Mouse (Mus musculus) limb, embryonic 12.5 days (tissue): ENCODE measurements around the gene R3hdm4. TPM values are rescaled to one million over a fixed set of nuclear protein-coding genes. Genes with fewer than 3 reads are reported as not detected.
A peak's percentile ranks its signal among the peaks of the same experiment; 100 is the strongest.

Source experiments
- ATAC-seq: fragments of 200-750 bp; cut with Nextera tagmentation; 2 replicates; pipeline ENCODE4 v1.8.0; 2017; ENCODE audit warnings: low read depth, moderate TSS enrichment; ENCODE audit not compliant: insufficient number of reproducible peaks, insufficient read depth, low FRiP score, low TSS enrichment
- H3K27ac ChIP-seq: fragments of 300-500 bp; sonication (generic); 2 replicates; pipeline ENCODE4 v1.5.1; 2016; ENCODE audit warnings: mild to moderate bottlenecking, moderate library complexity
- H3K27me3 ChIP-seq: fragments of 300-500 bp; sonication (generic); 2 replicates; pipeline ENCODE4 v1.6.1; 2016; ENCODE audit warnings: mild to moderate bottlenecking, moderate library complexity
- H3K36me3 ChIP-seq: fragments of 300-500 bp; sonication (generic); 2 replicates; pipeline ENCODE4 v1.6.1; 2016; ENCODE audit warnings: mild to moderate bottlenecking, moderate library complexity
- H3K4me1 ChIP-seq: fragments of 300-500 bp; sonication (generic); replicated peaks from 2 replicates; pipeline ENCODE4 v1.6.1; 2016
- H3K4me2 ChIP-seq: fragments of 300-500 bp; sonication (generic); 2 replicates; pipeline ENCODE4 v1.6.1; 2016; ENCODE audit warnings: mild to moderate bottlenecking, moderate library complexity
- H3K4me3 ChIP-seq: fragments of 300-500 bp; sonication (generic); replicated peaks from 2 replicates; pipeline ENCODE4 v1.5.1; 2016; ENCODE audit warnings: mild to moderate bottlenecking
- H3K9ac ChIP-seq: fragments of 300-500 bp; sonication (generic); replicated peaks from 2 replicates; pipeline ENCODE4 v1.6.1; 2016; ENCODE audit warnings: mild to moderate bottlenecking, moderate library complexity
- H3K9me3 ChIP-seq: fragments of 300-500 bp; sonication (generic); 2 replicates; pipeline ENCODE4 v1.6.1; 2016; ENCODE audit warnings: mild to moderate bottlenecking, moderate library complexity
- WGBS: fragments of 180-500 bp; shearing (Covaris S2); methylation state at CpG from one replicate; pipeline ENCODE4 v1.1.7; 2016; 5-methylcytosine and 5-hydroxymethylcytosine counted together
- polyA plus RNA-seq: library from polyadenylated mRNA; unstranded; fragments of >200 nt; fragmentation: Nextera tagmentation; extraction: Ambion mirVana; gene quantifications from 2 replicates; pipeline ENCODE4 v1.2.1, GENCODE M21; 2016

R3hdm4 gene
- polyA plus RNA-seq, 1 experiment from 2014 or later: 149 TPM

GRCm38 (mm10) chr10:79940749-79941148, 19.7 kb upstream of the R3hdm4 start:
- H3K4me2 ChIP-seq: no peak overlapping the region
- H3K27ac ChIP-seq: no peak overlapping the region
- no peak overlapping the region for H3K4me3 ChIP-seq
- no peaks in the 10 kb centered on the region for H3K9me3 ChIP-seq
- no peak for ATAC-seq
- no peaks in the 10 kb centered on the region for H3K27me3 ChIP-seq
- H3K36me3 ChIP-seq: peaks cover 76% of the 10 kb centered on the region
- H3K4me1 ChIP-seq: peaks cover 63% of the 10 kb centered on the region
- no peak overlapping the region for H3K9ac ChIP-seq
- 53% methylated on average over 7 of the region's 7 CpGs for WGBS

- ATAC-seq: no peak
- no peak overlapping the region for H3K9ac ChIP-seq
- H3K9me3 ChIP-seq: no peaks in the 10 kb centered on the region
- peaks cover 62% of the 10 kb centered on the region for H3K4me1 ChIP-seq
- no peaks in the 10 kb centered on the region for H3K27me3 ChIP-seq
- 67% methylated on average over 11 of the region's 11 CpGs for WGBS
- H3K4me2 ChIP-seq: no peak overlapping the region
- no peak overlapping the region for H3K4me3 ChIP-seq
- H3K27ac ChIP-seq: 0 out of 2 replicates have a peak overlapping the region, but pooled peaks have one; percentile 35
- peaks cover 92% of the 10 kb centered on the region for H3K36me3 ChIP-seq
Measured at GRCm38 (mm10) chr10:79937775-79938526, 16.9 kb upstream of the R3hdm4 start.

GRCm38 (mm10) chr10:79936911-79937441, 16.0 kb upstream of the R3hdm4 start:
- ATAC-seq: no peak
- Histone ChIP-seq H3K27ac (peak overlapping the region; percentile 26), H3K27me3 (no peaks in the 10 kb centered on the region), H3K9me3 (no peaks in the 10 kb centered on the region), H3K4me1 (peaks cover 69% of the 10 kb centered on the region), H3K4me3 (no peak overlapping the region), H3K4me2 (no peak overlapping the region), H3K36me3 (peaks cover 95% of the 10 kb centered on the region), H3K9ac (no peak overlapping the region; the same call in 1 of the 2 replicates)
- 81% methylated on average over 27 of the region's 27 CpGs for WGBS

GRCm38 (mm10) chr10:79936284-79936910, 15.4 kb upstream of the R3hdm4 start:
- Histone ChIP-seq H3K9ac (no peak overlapping the region), H3K4me3 (no peak overlapping the region), H3K27ac (peak overlapping the region; percentile 26), H3K9me3 (no peaks in the 10 kb centered on the region), H3K36me3 (peaks cover 95% of the 10 kb centered on the region), H3K27me3 (no peaks in the 10 kb centered on the region), H3K4me2 (no peak overlapping the region), H3K4me1 (peaks cover 75% of the 10 kb centered on the region)
- no peak for ATAC-seq
- WGBS: 64% methylated on average over 10 of the region's 10 CpGs

- Histone ChIP-seq H3K9me3 (no peaks in the 10 kb centered on the region), H3K36me3 (peaks cover 93% of the 10 kb centered on the region), H3K9ac (no peak overlapping the region), H3K4me2 (no peak overlapping the region), H3K27me3 (no peaks in the 10 kb centered on the region), H3K4me1 (peaks cover 83% of the 10 kb centered on the region), H3K4me3 (no peak overlapping the region), H3K27ac (peak overlapping the region; percentile 82; the same call in 1 of the 2 replicates)
- WGBS: 86% methylated on average over 16 of the region's 16 CpGs
- no peak for ATAC-seq
Measured at GRCm38 (mm10) chr10:79934794-79935569, 14.0 kb upstream of the R3hdm4 start.

GRCm38 (mm10) chr10:79934272-79934721, 13.3 kb upstream of the R3hdm4 start:
- Histone ChIP-seq H3K36me3 (peaks cover 86% of the 10 kb centered on the region), H3K4me1 (peaks cover 90% of the 10 kb centered on the region), H3K9ac (no peak overlapping the region), H3K9me3 (no peaks in the 10 kb centered on the region), H3K27ac (peak overlapping the region; percentile 82), H3K4me2 (no peak overlapping the region), H3K4me3 (no peak overlapping the region), H3K27me3 (no peaks in the 10 kb centered on the region)
- 78% methylated on average over 13 of the region's 13 CpGs for WGBS
- no peak for ATAC-seq

GRCm38 (mm10) chr10:79933861-79934260, 12.9 kb upstream of the R3hdm4 start:
- Histone ChIP-seq H3K9ac (no peak overlapping the region), H3K27me3 (no peaks in the 10 kb centered on the region), H3K27ac (peak overlapping the region; percentile 82; the same call in 1 of the 2 replicates), H3K4me2 (no peak overlapping the region), H3K9me3 (no peaks in the 10 kb centered on the region), H3K4me1 (peaks cover 91% of the 10 kb centered on the region), H3K36me3 (peaks cover 83% of the 10 kb centered on the region), H3K4me3 (no peak overlapping the region)
- 74% methylated on average over 6 of the region's 6 CpGs for WGBS
- ATAC-seq: no peak

- peaks cover 78% of the 10 kb centered on the region for H3K36me3 ChIP-seq
- no peaks in the 10 kb centered on the region for H3K9me3 ChIP-seq
- H3K4me1 ChIP-seq: peaks cover 94% of the 10 kb centered on the region
- H3K9ac ChIP-seq: no peak overlapping the region; the same call in 1 of the 2 replicates
- H3K4me3 ChIP-seq: no peak overlapping the region; the same call in 1 of the 2 replicates
- H3K27me3 ChIP-seq: no peaks in the 10 kb centered on the region
- H3K27ac ChIP-seq: peak overlapping the region; percentile 82
- 45% methylated on average over 9 of the region's 9 CpGs for WGBS
- peak overlapping the region; percentile 30; the same call in 1 of the 2 replicates for H3K4me2 ChIP-seq
- ATAC-seq: no peak
Measured at GRCm38 (mm10) chr10:79933145-79933679, 12.2 kb upstream of the R3hdm4 start.

GRCm38 (mm10) chr10:79932736-79933135, 11.7 kb upstream of the R3hdm4 start:
- peak overlapping the region; percentile 19; the same call in 1 of the 2 replicates for H3K4me3 ChIP-seq
- ATAC-seq: no peak

GRCm38 (mm10) chr10:79931797-79932196, 10.8 kb upstream of the R3hdm4 start:
- peak overlapping the region; percentile 8; the same call in 1 of the 2 replicates for H3K9ac ChIP-seq
- H3K4me1 ChIP-seq: peaks cover 83% of the 10 kb centered on the region
- H3K4me3 ChIP-seq: no peak overlapping the region
- no peaks in the 10 kb centered on the region for H3K9me3 ChIP-seq
- H3K27me3 ChIP-seq: no peaks in the 10 kb centered on the region
- H3K27ac ChIP-seq: peak overlapping the region; percentile 82
- no peak overlapping the region for H3K4me2 ChIP-seq
- ATAC-seq: no peak
- WGBS: 76% methylated on average over 9 of the region's 9 CpGs
- H3K36me3 ChIP-seq: peaks cover 64% of the 10 kb centered on the region

More at GRCm38 (mm10) chr10:79932736-79933135, 11.7 kb upstream of the R3hdm4 start:
- Histone ChIP-seq H3K4me2 (peak overlapping the region; percentile 30), H3K36me3 (peaks cover 73% of the 10 kb centered on the region), H3K9me3 (no peaks in the 10 kb centered on the region), H3K27me3 (no peaks in the 10 kb centered on the region), H3K27ac (peak overlapping the region; percentile 82), H3K4me1 (peaks cover 89% of the 10 kb centered on the region), H3K9ac (peak overlapping the region; percentile 35; the same call in 1 of the 2 replicates)
- 3% methylated on average over 8 of the region's 8 CpGs for WGBS
